ENCODE assay signal across 8 mouse cellular contexts in genomic region chr9:90162926-90163748, GRCm38 (mm10). TPM values are rescaled to one million over a fixed set of nuclear protein-coding genes. Genes with fewer than 3 reads are reported as not detected.
DNase-seq lines count a peak whose midpoint lies in the region; ATAC-seq and TF ChIP-seq lines count a peak whose summit lies in the region.

Adamts7 (plus strand) TSS chr9:90163069.

- no peaks in the 10 kb centered on the region for H3K36me3 ChIP-seq in kidney, adult 2 months (ENCODE audit: control insufficient read depth, insufficient read depth, low read length)
- H3K36me3 ChIP-seq in liver, embryonic 16.5 days (ENCODE audit: control insufficient read depth, insufficient read depth): no peaks in the 10 kb centered on the region
- H3K36me3 ChIP-seq in neural tube, embryonic 12.5 days: no peaks in the 10 kb centered on the region

- no peak for TF ChIP-seq POLR2A in kidney, adult 2 months (IDR thresholded peaks at IDR 0.05; ENCODE audit: low read depth, low read length)

- peak; percentile 20 for ATAC-seq in liver, embryonic 16.5 days (ENCODE audit: low read depth)
- peak; percentile 79 for ATAC-seq in neural tube, embryonic 12.5 days (ENCODE audit: low FRiP score, low read depth)

- H3K27ac ChIP-seq in kidney, adult 2 months (ENCODE audit: insufficient read depth, low read depth, low read length): no peak within 1 kb of the TSS
- H3K27ac ChIP-seq in liver, embryonic 16.5 days (ENCODE audit: low read length): no peak within 1 kb of the TSS
- H3K27ac ChIP-seq in neural tube, embryonic 12.5 days: peak within 1 kb of the TSS; percentile 53; the same call in 1 of the 2 replicates

- H3K27me3 ChIP-seq in kidney, adult 2 months (replicated peaks; ENCODE audit: control insufficient read depth, insufficient read depth, low read length): no peaks in the 10 kb centered on the region
- H3K27me3 ChIP-seq in liver, embryonic 16.5 days (ENCODE audit: control insufficient read depth, insufficient read depth, low read depth, low read length): peaks cover 34% of the 10 kb centered on the region
- H3K27me3 ChIP-seq in neural tube, embryonic 12.5 days (replicated peaks): no peaks in the 10 kb centered on the region

- H3K4me2 ChIP-seq in liver, embryonic 16.5 days (ENCODE audit: low read depth, low read length): peak within 1 kb of the TSS; percentile 78
- peak within 1 kb of the TSS; percentile 89 for H3K4me2 ChIP-seq in neural tube, embryonic 12.5 days (replicated peaks)

- H3K9ac ChIP-seq in liver, embryonic 16.5 days (ENCODE audit: low read depth, low read length): peak within 1 kb of the TSS; percentile 1; the same call in 1 of the 2 replicates
- peak within 1 kb of the TSS; percentile 81 for H3K9ac ChIP-seq in neural tube, embryonic 12.5 days

- DNase-seq in right cerebral cortex, adult 18-20 months: peak; percentile 26
- no peak for DNase-seq in right cerebral cortex, postnatal 36 days (ENCODE audit: low spot score in 2 of 2)
- DNase-seq in embryo, embryonic 10 days (ENCODE audit: low spot score): peak; percentile 72
- DNase-seq in heart, adult 8-10 months (ENCODE audit: low spot score): peak; percentile 34
- DNase-seq in kidney, adult 2 months: peak; percentile 35
- DNase-seq in thymus, postnatal 25 days: peak; percentile 28

- under 1% methylated on average over 57 of the region's 60 CpGs for WGBS in kidney, adult 2 months
- under 1% methylated on average over 58 of the region's 60 CpGs for WGBS in liver, embryonic 16.5 days (ENCODE audit: insufficient replicate concordance)
- WGBS in neural tube, embryonic 12.5 days: under 1% methylated on average over 60 of the region's 60 CpGs

- TF ChIP-seq CTCF in kidney, adult 2 months (conservative IDR thresholded peaks at IDR 0.05; ENCODE audit: insufficient read depth, insufficient read length, low read depth, low read length): no peak

- H3K4me1 ChIP-seq in kidney, adult 2 months (ENCODE audit: control insufficient read depth, insufficient read depth, low read length): no peaks in the 10 kb centered on the region
- H3K4me1 ChIP-seq in liver, embryonic 16.5 days (ENCODE audit: control insufficient read depth, low read depth, low read length): no peaks in the 10 kb centered on the region; the same call in 1 of the 2 replicates
- H3K4me1 ChIP-seq in neural tube, embryonic 12.5 days: peaks cover 16% of the 10 kb centered on the region

- H3K9me3 ChIP-seq in liver, embryonic 16.5 days (replicated peaks; ENCODE audit: control insufficient read depth, low read length): no peaks in the 10 kb centered on the region
- H3K9me3 ChIP-seq in neural tube, embryonic 12.5 days: no peaks in the 10 kb centered on the region

- H3K4me3 ChIP-seq in kidney, adult 2 months (ENCODE audit: insufficient read depth, low read depth, low read length): peak within 1 kb of the TSS; percentile 78
- peak within 1 kb of the TSS; percentile 59 for H3K4me3 ChIP-seq in liver, embryonic 16.5 days (ENCODE audit: low read depth, low read length)
- H3K4me3 ChIP-seq in neural tube, embryonic 12.5 days: peak within 1 kb of the TSS; percentile 76

RNA-seq across cellular contexts. Expression of gene Adamts7, which starts in this region (rescaled TPM):
- 10 to 100 TPM; 11.2 to 18.0 (median 12.8) TPM for total RNA-seq in heart, adult 8-10 months (2022)
- 9.4 and 10.7 TPM in 2 replicates for polyA plus RNA-seq in kidney, adult 2 months (2012; rRNA removed)
- polyA plus RNA-seq in liver, embryonic 16.5 days (2015; fragmentation: Nextera tagmentation; extraction: Ambion mirVana): 0.89 and 0.90 TPM in 2 replicates
- 19.0 and 19.1 TPM in 2 replicates for polyA plus RNA-seq in neural tube, embryonic 12.5 days (2016; fragmentation: Nextera tagmentation; extraction: Ambion mirVana)

Comparison
In these comparisons a context has a peak if more than half of its experiments do, and no peak if none do; other contexts are left out.
1. DNase-seq: peak in right cerebral cortex, adult 18-20 months (single experiment), embryo, embryonic 10 days (single experiment), heart, adult 8-10 months (single experiment), kidney, adult 2 months (single experiment) and thymus, postnatal 25 days (single experiment); none in right cerebral cortex, postnatal 36 days (0 of 2).
2. Peak in ATAC-seq, H3K4me3 ChIP-seq, H3K9ac ChIP-seq and H3K4me2 ChIP-seq in liver, embryonic 16.5 days; RNA of the gene not detected or under 1 TPM.
3. Peak in every context shown above with its lines, with median percentiles within 50 percentile points of each other: H3K4me3 ChIP-seq.